Mouse (Mus musculus): Measurements from ENCODE around the gene Sema6b. TPM values are rescaled to one million over a fixed set of nuclear protein-coding genes. Genes with fewer than 3 reads are reported as not detected.
"Not testable (repeated sequence)": the region's sequence is repeated elsewhere in the genome, so short reads cannot be mapped to it uniquely, and the experiment has no call there.

Sema6b gene
- total RNA-seq, 2 experiments from 2014 or later, result 1.5 to 2.0 TPM

DNA sequence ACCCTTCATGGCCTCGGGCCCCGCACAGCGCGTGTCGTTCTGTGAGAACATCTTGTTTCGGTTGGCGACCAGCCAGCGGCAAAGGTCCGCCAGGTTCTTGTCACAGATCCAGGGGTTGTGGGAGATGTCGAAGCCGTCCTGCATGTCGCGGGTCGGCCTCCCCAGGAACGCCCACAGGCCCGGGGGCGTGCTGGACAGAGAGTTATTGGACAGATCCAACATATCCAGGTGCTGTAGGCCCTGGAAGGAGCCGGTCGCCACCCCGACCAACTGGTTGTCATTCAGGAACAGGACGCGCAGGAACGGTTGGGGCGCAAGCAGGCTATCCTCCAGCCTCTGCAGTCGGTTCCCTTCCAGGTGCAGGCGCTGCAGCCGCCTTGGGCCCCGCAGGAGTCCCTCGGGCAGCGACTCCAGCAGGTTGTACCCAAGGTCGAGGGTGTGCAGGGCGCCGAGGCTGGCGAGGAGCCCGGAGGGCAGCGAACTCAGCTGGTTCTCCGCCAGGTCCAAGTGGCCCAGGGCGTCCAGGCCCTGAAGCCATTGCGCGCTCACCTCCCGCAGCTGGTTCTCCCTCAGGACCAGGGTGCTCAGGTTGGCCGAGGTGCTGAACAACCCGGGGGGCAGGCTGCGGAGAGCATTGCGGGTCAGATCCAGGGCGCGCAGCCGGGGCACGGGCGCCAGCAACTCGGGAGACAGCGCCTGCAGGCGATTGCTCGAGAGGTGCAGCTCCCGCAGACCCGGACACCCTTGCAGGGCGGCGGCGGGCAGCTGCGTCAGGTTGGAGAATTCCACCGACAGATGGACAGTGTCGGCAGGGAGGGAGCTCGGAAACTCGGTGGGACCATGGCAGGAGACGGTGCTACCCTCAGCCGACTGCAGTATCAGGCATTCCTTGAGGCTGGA, 19.9 kb downstream of the Sema6b start:
- no peak for ATAC-seq (ENCODE audit: poor library complexity, severe bottlenecking)

DNA sequence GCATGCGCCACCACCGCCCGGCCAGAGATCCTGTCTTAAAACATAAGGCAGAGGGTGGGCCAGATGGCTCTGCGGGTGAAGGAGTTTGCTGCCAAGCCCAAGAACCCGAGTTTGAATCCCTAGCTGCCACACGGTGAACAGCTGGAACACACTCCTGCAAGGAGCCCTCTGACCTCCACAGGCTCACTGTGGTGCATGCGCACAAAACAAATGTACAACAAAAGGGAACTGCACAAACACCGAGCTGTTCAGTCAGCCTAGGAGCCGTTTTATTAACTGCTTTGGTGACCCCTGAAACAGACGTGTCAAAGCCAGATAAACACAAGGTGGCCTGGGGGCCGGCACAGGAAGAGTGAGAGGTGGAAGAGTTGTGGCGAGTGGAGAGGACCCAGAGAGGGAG, 20.7 kb downstream of the Sema6b start:
- ATAC-seq (ENCODE audit: poor library complexity, severe bottlenecking), result no peak

DNA sequence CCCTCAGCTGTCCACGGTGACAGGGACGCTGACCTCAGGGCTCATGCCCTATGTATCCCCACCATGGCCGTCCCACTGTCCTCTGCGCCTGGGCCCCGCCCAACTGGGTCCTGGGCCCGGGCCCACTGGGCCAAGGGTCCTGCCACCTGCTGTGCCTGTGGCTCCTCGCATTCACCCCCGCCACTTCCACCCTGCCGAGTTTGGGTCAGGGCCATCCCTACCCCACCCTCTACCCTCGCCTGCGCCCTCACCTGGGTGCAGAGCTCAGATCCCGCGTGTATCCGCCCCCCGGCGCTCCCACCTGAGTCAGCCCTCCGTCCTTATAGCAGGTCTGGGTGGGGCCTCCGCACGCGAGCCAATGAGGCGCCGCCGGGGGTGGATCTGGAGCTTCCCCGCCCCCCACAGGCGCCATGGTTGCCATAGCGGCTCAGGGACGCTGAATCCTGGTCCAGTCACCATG, 22.9 kb downstream of the Sema6b start, which contains the start of gene Plin5:
TSS of gene Plin5 (minus strand) at position 346 of the 460 bp plus-strand sequence.
- ATAC-seq (ENCODE audit: poor library complexity, severe bottlenecking), result peak; percentile 45

- no peak for ATAC-seq (ENCODE audit: poor library complexity, severe bottlenecking)
Measured at GRCm38 (mm10) chr17:56116193-56116592, 23.9 kb downstream of the Sema6b start.

DNA sequence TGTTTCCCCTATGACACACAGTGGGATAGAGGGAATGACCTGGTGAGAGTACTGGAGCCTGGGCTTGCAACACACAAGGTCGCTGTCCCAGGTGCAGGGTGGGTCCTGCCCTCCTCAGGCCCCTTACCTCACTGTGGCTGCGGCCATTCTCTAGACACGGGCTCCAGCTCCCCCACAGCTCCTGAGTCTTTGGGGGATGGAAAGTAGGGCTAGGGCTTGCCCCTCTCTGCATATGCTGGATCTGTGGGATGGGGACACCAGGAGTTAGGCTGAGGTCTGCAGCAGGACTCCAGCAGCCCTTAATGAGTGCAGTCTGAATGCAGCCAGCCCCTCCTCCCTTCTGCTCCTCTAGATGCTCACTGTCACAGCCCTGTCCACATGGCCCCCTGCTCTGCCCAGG, 27.4 kb downstream of the Sema6b start:
- ATAC-seq (ENCODE audit: poor library complexity, severe bottlenecking), result no peak

GRCm38 (mm10) chr17:56111864-56112263, 28.3 kb downstream of the Sema6b start:
- peak; percentile 70 for ATAC-seq (ENCODE audit: poor library complexity, severe bottlenecking)

GRCm38 (mm10) chr17:56111021-56111420, 29.1 kb downstream of the Sema6b start:
- ATAC-seq (ENCODE audit: poor library complexity, severe bottlenecking), result no peak

DNA sequence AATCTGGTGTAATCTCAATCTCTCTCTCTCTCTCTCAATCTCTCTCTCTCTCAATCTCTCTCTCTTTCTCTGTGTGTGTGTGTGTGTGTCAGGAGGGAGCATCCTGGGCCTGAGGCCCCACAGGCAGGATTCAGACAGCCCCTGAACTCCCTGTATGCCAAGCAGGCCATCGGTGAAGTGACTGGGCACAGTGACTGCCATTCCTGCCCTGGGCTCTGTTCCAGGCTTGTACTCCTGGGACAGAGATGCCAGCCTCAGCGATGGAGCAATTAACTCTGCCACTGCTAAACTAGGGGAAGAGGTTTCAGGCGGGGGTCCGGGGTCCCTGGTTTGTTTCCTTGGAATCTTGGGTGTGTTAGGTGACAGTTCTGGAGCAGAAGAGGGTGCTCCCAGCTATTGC, 29.6 kb downstream of the Sema6b start:
- ATAC-seq (ENCODE audit: poor library complexity, severe bottlenecking), result no peak

DNA sequence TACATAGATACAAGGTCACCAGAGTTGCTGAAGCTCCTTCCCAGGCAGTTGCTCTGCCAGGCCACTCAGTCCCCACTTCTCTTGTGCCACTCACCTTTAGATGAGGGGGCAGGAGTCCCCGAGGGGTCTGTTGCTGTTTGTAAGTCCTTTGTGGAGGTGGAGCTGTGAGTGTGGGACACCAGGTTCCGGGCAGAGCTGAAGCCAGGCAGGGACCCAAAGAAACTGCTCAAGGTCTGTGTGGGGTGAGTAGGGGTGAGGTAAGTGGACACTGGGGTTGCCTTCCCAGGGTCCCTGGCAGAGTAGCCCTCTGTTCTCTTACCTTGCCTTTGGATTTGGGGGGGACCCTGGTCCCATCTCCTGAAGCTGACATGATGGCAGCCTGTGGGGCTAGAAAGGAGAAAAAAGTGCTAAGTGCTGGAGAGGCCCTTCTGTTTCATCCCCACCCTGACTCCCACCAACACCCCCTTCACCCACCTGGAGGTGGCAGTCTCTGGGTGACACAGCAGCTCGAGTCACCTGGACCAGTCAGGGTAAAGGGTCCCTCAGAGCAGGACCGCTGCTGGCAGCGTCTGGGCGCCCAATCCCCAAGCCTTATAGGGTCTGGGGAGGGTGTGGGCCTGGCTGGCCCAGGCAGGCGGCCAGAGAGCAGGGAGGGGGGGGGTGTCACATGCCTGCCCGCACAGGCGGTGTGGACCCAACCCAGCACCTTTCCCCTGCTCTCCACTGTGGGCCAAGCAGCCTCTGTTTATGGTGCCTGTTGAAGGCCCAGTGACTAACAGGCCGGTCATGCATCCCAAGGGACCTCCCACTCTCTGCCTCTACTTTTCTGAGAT, 30.7 kb downstream of the Sema6b start, which contains the start of gene Plin4:
TSS of gene Plin4 (minus strand) at position 585 of the 833 bp plus-strand sequence.
- no peak for ATAC-seq (ENCODE audit: poor library complexity, severe bottlenecking)

DNA sequence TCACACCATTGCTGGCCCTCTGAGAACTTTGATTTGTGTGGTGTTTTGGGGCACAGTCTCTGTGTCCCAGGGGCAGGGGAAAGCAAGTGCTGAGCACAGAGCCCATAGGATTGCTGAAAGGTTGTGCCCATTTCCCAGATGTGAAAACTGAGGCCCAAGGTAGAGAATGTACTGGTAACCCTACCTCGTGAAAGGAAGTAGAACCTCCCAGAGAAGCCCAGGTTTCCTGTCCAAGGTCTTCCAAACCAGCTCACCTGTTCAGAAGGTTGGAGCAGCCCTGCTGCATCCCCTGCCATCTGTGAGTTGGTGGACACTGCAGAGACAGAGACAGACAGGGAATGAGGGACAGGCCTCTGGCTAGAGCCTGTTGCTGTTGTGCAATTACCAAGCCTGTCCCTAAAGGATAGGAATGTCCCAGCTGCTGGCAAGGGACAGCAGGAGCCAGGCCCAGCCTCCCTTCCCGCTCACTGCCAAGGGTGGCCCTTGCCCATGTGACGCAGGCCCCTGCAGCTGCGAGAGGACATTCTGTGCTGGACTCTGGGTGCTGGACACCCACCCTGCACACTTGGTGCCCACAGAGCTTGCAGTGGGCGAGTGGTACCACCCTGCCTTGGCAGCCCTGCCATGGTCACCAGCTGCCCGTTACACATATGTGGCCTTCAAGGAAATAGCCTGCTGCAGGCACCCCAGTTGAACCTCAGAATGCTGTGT, 31.7 kb downstream of the Sema6b start:
- no peak for ATAC-seq (ENCODE audit: poor library complexity, severe bottlenecking)

- ATAC-seq (ENCODE audit: poor library complexity, severe bottlenecking), result no peak
Measured at GRCm38 (mm10) chr17:56107736-56108135, 32.4 kb downstream of the Sema6b start.

DNA sequence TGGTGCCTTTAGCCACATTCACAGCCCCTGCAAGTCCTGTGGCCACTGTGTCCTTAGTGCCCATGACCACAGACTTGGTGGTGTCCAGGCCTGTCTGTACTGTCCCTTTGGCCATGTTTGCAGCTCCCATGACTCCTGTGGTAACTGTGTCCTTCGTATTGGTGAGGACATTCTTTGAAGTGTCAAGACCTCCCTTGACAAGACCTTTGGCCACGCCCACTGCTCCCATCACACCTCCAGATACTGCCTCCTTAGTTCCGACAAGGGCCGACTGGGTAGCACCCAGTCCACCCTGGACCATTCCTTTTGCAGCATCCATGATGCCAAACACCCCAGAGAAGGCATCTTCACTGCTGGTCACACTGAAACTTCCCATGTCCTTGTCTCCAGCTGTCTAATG, 33.2 kb downstream of the Sema6b start:
- no peak for ATAC-seq (ENCODE audit: poor library complexity, severe bottlenecking)

DNA sequence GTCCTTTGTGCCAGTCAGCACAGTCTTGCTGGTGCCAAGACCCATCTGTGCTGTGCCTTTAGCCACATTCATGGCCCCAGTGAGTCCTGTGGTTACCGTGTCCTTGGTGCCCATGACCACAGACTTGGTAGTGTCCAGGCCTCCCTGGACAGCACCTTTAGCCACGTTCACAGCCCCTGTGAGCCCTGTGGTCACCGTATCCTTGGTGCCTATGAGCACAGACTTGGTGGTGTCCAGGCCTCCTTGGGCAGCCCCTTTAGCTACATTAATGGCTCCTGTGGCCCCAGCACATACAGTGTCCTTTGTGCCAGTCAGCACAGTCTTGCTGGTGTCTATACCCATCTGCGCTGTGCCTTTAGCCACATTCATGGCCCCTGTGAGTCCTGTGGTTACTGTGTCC, 33.7 kb downstream of the Sema6b start:
- ATAC-seq (ENCODE audit: poor library complexity, severe bottlenecking), result not testable (repeated sequence)

DNA sequence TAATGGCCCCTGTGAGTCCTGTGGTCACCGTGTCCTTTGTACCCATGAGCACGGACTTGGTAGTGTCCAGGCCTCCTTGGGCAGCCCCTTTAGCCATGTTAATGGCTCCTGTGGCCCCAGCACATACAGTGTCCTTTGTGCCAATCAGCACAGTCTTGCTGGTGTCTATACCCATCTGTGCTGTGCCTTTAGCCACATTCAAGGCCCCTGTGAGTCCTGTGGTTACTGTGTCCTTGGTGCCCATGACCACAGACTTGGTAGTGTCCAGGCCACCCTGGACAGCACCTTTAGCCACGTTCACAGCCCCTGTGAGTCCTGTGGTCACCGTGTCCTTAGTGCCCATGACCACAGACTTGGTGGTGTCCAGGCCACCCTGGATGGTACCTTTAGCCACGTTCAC, 35.3 kb downstream of the Sema6b start:
- ATAC-seq (ENCODE audit: poor library complexity, severe bottlenecking), result not testable (repeated sequence)

DNA sequence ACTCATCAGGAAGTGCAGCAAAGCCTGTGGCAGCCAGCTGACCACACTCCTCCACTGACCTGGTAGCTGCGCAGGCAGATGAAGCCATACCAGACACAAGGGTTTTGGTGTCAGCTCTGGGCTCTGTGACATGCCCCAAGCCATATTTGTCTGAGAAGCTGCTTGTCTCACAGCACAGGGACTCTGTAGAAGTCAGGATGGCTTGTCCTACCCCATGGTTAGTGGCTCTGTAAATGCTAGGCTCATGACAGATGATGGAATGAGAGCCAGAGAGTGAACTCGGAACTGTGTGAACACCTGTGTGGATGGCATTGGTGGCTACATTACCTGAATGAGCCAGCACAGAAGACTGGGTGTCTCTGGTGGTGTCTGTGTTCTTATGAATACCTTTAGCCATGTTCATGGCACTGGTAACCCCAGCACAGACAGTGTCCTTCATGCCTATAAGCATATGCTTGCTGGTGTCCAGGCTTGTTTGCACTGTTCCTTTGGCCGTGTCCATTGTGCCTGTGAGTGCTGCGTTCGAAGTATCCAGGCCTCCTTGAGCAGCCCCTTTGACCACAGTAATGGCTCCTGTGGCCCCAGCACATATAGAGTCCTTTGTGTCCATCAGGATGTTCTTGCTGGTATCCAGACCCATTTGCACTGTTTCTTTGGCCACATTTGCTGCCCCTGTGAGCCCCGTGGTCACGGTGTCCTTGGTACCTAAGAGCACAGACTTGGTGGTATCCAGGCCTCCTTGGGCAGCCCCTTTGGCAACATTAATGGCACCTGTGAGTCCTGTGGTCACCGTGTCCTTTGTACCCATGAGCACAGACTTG, 36.5 kb downstream of the Sema6b start:
- no peak for ATAC-seq (ENCODE audit: poor library complexity, severe bottlenecking)

DNA sequence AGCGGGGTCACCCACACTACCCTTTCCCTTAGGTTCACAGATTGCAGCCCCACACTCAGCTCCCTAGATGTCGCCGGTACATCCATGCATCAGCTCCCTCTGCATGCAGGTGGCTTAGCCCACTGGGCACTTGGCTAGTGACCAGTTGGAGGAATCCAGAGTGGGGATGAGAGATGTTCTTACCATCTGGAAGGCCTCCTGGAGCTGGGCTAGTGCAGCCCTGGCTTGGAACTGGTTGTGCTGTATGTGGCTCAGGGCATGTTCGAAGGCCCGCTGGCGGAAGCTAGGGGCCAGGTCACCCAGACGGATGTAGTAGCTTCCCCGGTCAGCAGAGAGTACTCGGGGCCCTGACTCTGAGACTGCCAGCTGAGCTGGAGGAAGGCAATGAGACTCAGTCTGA, 37.2 kb downstream of the Sema6b start:
- ATAC-seq (ENCODE audit: poor library complexity, severe bottlenecking), result no peak

DNA sequence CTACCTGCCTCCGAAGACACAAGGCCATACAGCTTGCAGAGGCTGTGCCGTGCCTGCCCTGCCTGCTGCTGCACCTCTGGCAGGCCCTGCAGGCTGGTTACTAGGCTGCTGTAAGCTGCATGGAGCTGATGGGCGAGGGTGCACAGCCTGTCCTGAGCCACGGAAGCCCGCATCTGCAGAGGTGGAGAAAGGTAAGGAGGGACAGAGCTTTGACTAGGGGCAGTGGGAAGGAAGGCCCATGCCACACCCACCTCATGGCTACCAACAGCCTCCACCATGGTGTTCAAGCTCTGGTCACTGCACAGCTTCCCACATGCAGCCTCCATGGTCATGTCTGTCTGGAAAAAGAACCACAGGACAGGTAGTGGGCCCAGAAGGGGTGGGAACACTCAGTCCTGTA, 38.0 kb downstream of the Sema6b start:
- ATAC-seq (ENCODE audit: poor library complexity, severe bottlenecking), result no peak

- ATAC-seq (ENCODE audit: poor library complexity, severe bottlenecking), result no peak
Measured at GRCm38 (mm10) chr17:56100811-56101210, 39.3 kb downstream of the Sema6b start.

GRCm38 (mm10) chr17:56098711-56099572, 41.2 kb downstream of the Sema6b start:
- ATAC-seq (ENCODE audit: poor library complexity, severe bottlenecking), result no peak
